Mouse (Mus musculus): ENCODE data around the gene Myh10. TPM values are rescaled to one million over a fixed set of nuclear protein-coding genes. Genes with fewer than 3 reads are reported as not detected.

Myh10 gene
- polyA plus RNA-seq, 1 experiment from 2014 or later: 140 TPM

DNA sequence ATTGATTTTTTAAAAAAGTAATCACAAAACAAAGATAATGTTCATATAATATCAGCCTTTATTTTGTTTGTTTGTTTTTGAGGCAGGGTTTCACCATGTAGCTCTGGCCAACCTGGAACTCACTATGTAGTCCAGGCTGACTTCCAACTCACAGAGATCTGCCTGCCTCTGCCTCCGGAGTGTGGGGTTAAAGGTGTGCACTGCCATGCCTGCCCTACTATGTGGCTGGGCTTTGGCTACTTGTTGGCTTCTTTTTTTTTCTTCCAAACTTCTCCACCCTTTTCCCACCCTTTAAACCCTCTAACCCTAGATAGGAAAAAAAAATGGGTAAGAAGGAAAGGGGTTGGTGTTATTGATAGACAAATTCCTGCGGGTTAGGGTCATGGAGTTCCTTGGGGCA, 13.5 kb downstream of the Myh10 start:
- no peaks in the 10 kb centered on the region for H3K4me1 ChIP-seq (replicated peaks; ENCODE audit: control insufficient read depth, insufficient read depth, low read length)
- 98% methylated on average over 2 of the region's 2 CpGs for WGBS
- no peaks in the 10 kb centered on the region for H3K9me3 ChIP-seq (ENCODE audit: control insufficient read depth, low read length)
- no peak overlapping the region for H3K4me2 ChIP-seq (replicated peaks; ENCODE audit: low read depth, low read length)
- peaks cover 27% of the 10 kb centered on the region for H3K36me3 ChIP-seq (ENCODE audit: control insufficient read depth, insufficient read depth, low read length)
- DNase-seq (ENCODE audit: low spot score) (no peak), ATAC-seq (ENCODE audit: low FRiP score) (no peak)
- H3K27ac ChIP-seq (ENCODE audit: low read depth, low read length): no peak overlapping the region
- no peak overlapping the region for H3K9ac ChIP-seq (ENCODE audit: low read depth, low read length)
- no peak overlapping the region for H3K4me3 ChIP-seq (ENCODE audit: low read depth, low read length)
- no peaks in the 10 kb centered on the region for H3K27me3 ChIP-seq (ENCODE audit: control insufficient read depth, insufficient read depth, low read length)

DNA sequence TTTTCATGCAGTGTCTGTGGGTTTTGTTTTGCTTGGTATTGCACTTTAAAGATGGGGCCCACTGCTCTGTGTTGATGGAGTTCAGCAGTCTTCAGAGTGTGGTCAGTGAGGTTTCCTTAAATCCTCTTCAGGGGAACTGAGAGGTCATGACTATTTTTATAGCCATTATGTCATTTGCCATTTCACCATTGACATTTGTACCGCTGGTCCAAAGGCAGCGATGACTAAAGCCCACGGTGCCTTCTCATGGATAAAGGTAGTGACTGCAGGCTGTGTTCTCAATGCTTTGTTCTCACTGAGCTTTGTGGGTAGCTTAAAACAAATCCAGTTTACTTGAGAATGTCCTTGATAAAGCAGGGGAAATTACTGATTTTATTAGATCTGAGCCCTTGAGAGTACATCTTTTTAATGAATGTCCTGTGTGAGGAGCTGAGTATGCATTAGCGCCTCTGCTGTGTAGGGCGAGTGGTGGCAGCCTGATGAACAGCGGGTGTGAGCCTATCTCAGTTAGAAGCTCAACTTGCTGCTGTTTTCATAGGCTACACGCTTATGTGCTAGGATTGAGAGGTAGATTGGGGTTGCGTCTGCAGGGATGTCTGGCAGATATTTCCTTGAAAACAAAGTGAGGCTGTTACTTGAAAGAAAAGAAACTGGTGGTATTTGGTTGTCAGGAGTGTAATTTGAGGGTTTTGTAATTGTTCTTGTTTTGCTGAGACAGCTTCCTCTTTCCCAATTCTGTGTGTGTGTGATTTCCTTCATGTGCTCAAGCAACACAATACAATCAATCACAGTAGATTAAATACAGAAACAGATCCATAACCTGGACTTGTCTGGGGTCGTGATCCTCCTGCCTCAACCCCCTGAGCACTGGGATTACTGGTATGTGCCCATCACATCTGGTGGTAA, 15.4 kb downstream of the Myh10 start:
- H3K9me3 ChIP-seq (ENCODE audit: control insufficient read depth, low read length): no peaks in the 10 kb centered on the region
- H3K27me3 ChIP-seq (ENCODE audit: control insufficient read depth, insufficient read depth, low read length): no peaks in the 10 kb centered on the region
- DNase-seq (ENCODE audit: low spot score): no peak
- no peak overlapping the region for H3K9ac ChIP-seq (ENCODE audit: low read depth, low read length)
- H3K4me1 ChIP-seq (replicated peaks; ENCODE audit: control insufficient read depth, insufficient read depth, low read length): no peaks in the 10 kb centered on the region
- no peak for ATAC-seq (ENCODE audit: low FRiP score)
- H3K27ac ChIP-seq (ENCODE audit: low read depth, low read length): no peak overlapping the region
- H3K4me2 ChIP-seq (replicated peaks; ENCODE audit: low read depth, low read length): no peak overlapping the region
- H3K4me3 ChIP-seq (ENCODE audit: low read depth, low read length): no peak overlapping the region
- WGBS: 79% methylated on average over 9 of the region's 9 CpGs
- peaks cover 8% of the 10 kb centered on the region for H3K36me3 ChIP-seq (ENCODE audit: control insufficient read depth, insufficient read depth, low read length)

- DNase-seq (ENCODE audit: low spot score) (no peak), ATAC-seq (ENCODE audit: low FRiP score) (no peak)
- H3K9ac ChIP-seq (ENCODE audit: low read depth, low read length): no peak overlapping the region
- 83% methylated on average over 5 of the region's 5 CpGs for WGBS
- H3K4me3 ChIP-seq (ENCODE audit: low read depth, low read length): no peak overlapping the region
- H3K4me1 ChIP-seq (replicated peaks; ENCODE audit: control insufficient read depth, insufficient read depth, low read length): no peaks in the 10 kb centered on the region
- no peaks in the 10 kb centered on the region for H3K9me3 ChIP-seq (ENCODE audit: control insufficient read depth, low read length)
- H3K4me2 ChIP-seq (replicated peaks; ENCODE audit: low read depth, low read length): no peak overlapping the region
- H3K36me3 ChIP-seq (ENCODE audit: control insufficient read depth, insufficient read depth, low read length): 0 out of 2 replicates have a peak, but pooled peaks cover under 1% of the 10 kb centered on the region
- no peak overlapping the region for H3K27ac ChIP-seq (ENCODE audit: low read depth, low read length)
- no peaks in the 10 kb centered on the region for H3K27me3 ChIP-seq (ENCODE audit: control insufficient read depth, insufficient read depth, low read length)
Observed at GRCm38 (mm10) chr11:68707881-68708582, 16.7 kb downstream of the Myh10 start.

DNA sequence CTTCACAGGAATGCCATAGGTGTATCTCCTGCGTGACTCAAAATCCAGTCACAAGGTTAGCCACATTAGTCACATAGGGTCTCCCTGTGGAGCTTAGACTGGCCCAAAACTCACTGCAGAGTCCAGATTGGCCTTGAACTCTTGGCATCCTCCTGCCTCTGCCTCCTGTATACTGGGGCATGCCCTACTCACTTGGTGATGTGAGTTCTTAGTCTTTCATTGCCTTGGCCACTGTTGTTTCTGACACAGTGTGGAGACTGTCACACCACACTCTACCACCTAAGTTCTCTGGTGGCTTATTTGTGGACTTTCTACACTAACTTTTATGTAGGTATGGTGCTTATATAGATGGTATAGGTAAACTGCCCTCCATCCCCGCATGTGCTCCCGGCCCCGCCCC, 24.8 kb downstream of the Myh10 start:
- no peak overlapping the region for H3K4me2 ChIP-seq (replicated peaks; ENCODE audit: low read depth, low read length)
- no peaks in the 10 kb centered on the region for H3K36me3 ChIP-seq (ENCODE audit: control insufficient read depth, insufficient read depth, low read length)
- H3K9ac ChIP-seq (ENCODE audit: low read depth, low read length): no peak overlapping the region
- WGBS: 85% methylated on average over 4 of the region's 4 CpGs
- H3K27ac ChIP-seq (ENCODE audit: low read depth, low read length): no peak overlapping the region; the same call in 1 of the 2 replicates
- ATAC-seq (ENCODE audit: low FRiP score): no peak
- no peaks in the 10 kb centered on the region for H3K9me3 ChIP-seq (ENCODE audit: control insufficient read depth, low read length)
- H3K27me3 ChIP-seq (ENCODE audit: control insufficient read depth, insufficient read depth, low read length): no peaks in the 10 kb centered on the region
- DNase-seq (ENCODE audit: low spot score): no peak
- H3K4me3 ChIP-seq (ENCODE audit: low read depth, low read length): no peak overlapping the region
- peaks cover 3% of the 10 kb centered on the region; the same call in 1 of the 2 replicates for H3K4me1 ChIP-seq (replicated peaks; ENCODE audit: control insufficient read depth, insufficient read depth, low read length)

GRCm38 (mm10) chr11:68717171-68717840, 25.9 kb downstream of the Myh10 start:
- peak overlapping the region; percentile 30; the same call in 1 of the 2 replicates for H3K27ac ChIP-seq (ENCODE audit: low read depth, low read length)
- no peaks in the 10 kb centered on the region for H3K9me3 ChIP-seq (ENCODE audit: control insufficient read depth, low read length)
- H3K9ac ChIP-seq (ENCODE audit: low read depth, low read length): no peak overlapping the region
- 71% methylated on average over 16 of the region's 16 CpGs for WGBS
- H3K4me2 ChIP-seq (replicated peaks; ENCODE audit: low read depth, low read length): no peak overlapping the region
- H3K36me3 ChIP-seq (ENCODE audit: control insufficient read depth, insufficient read depth, low read length): no peaks in the 10 kb centered on the region
- DNase-seq (ENCODE audit: low spot score) (no peak), ATAC-seq (ENCODE audit: low FRiP score) (no peak)
- peaks cover 3% of the 10 kb centered on the region; the same call in 1 of the 2 replicates for H3K4me1 ChIP-seq (replicated peaks; ENCODE audit: control insufficient read depth, insufficient read depth, low read length)
- no peak overlapping the region for H3K4me3 ChIP-seq (ENCODE audit: low read depth, low read length)
- H3K27me3 ChIP-seq (ENCODE audit: control insufficient read depth, insufficient read depth, low read length): no peaks in the 10 kb centered on the region

DNA sequence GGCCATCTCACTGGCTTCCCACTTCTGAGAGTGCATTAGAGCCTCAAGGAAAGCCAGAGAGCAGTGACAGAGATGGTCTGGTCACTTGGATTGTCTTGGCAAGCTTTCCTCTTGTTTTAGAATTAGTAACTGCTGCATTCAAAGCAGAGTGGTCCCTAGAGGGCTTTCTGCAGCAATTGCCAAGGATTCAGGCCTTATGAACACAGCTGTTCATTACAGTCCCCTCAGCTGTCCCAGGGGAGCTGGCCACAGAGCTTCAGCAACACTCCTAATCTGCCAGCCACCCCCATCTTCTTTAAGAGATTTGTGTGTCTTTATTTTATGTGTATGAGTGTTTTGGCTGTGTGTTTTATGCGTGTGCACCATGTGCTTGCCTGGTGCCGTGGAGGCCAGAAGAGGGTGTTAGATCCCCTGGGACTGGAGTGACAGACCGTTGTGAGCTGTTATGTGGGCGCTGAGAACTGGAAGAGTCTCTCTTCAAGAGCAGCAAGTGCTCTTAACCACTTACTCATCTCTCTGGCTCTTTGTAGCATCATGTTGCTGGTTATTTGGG, 27.8 kb downstream of the Myh10 start:
- H3K9ac ChIP-seq (ENCODE audit: low read depth, low read length): no peak overlapping the region
- H3K9me3 ChIP-seq (ENCODE audit: control insufficient read depth, low read length): no peaks in the 10 kb centered on the region
- ATAC-seq (ENCODE audit: low FRiP score): no peak
- H3K27ac ChIP-seq (ENCODE audit: low read depth, low read length): no peak overlapping the region
- H3K36me3 ChIP-seq (ENCODE audit: control insufficient read depth, insufficient read depth, low read length): peaks cover 3% of the 10 kb centered on the region; the same call in 1 of the 2 replicates
- H3K4me2 ChIP-seq (replicated peaks; ENCODE audit: low read depth, low read length): no peak overlapping the region
- no peak overlapping the region for H3K4me3 ChIP-seq (ENCODE audit: low read depth, low read length)
- WGBS: 86% methylated on average over 4 of the region's 4 CpGs
- DNase-seq (ENCODE audit: low spot score): peak; percentile 30
- no peaks in the 10 kb centered on the region for H3K27me3 ChIP-seq (ENCODE audit: control insufficient read depth, insufficient read depth, low read length)
- peaks cover 3% of the 10 kb centered on the region; the same call in 1 of the 2 replicates for H3K4me1 ChIP-seq (replicated peaks; ENCODE audit: control insufficient read depth, insufficient read depth, low read length)

GRCm38 (mm10) chr11:68719774-68720173, 28.4 kb downstream of the Myh10 start:
- no peak overlapping the region for H3K27ac ChIP-seq (ENCODE audit: low read depth, low read length)
- WGBS: 90% methylated on average over 5 of the region's 5 CpGs
- H3K4me2 ChIP-seq (replicated peaks; ENCODE audit: low read depth, low read length): no peak overlapping the region
- peaks cover 4% of the 10 kb centered on the region; the same call in 1 of the 2 replicates for H3K36me3 ChIP-seq (ENCODE audit: control insufficient read depth, insufficient read depth, low read length)
- H3K27me3 ChIP-seq (ENCODE audit: control insufficient read depth, insufficient read depth, low read length): no peaks in the 10 kb centered on the region
- no peak overlapping the region for H3K4me3 ChIP-seq (ENCODE audit: low read depth, low read length)
- no peak for DNase-seq (ENCODE audit: low spot score)
- no peaks in the 10 kb centered on the region for H3K9me3 ChIP-seq (ENCODE audit: control insufficient read depth, low read length)
- H3K9ac ChIP-seq (ENCODE audit: low read depth, low read length): no peak overlapping the region
- peaks cover 3% of the 10 kb centered on the region; the same call in 1 of the 2 replicates for H3K4me1 ChIP-seq (replicated peaks; ENCODE audit: control insufficient read depth, insufficient read depth, low read length)
- no peak for ATAC-seq (ENCODE audit: low FRiP score)

DNA sequence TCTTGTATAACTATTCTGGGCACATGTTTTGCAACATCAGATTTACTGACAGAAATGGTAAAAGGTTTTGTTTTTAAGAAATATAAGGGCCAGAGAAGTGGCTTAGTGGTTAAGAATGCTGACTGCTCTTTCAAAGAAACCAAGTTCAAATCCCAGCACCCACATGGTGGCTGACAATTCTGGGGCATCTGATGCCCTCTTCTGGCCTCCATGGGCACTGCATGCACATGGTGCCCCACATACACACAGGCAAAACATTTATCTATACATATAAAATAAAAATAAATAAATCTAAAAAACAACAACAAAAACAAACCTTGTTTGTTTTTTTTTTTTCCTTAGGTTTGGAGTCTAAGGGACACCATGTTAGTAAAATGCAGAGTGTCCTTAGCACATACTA, 32.8 kb downstream of the Myh10 start:
- Histone ChIP-seq H3K27me3 (ENCODE audit: control insufficient read depth, insufficient read depth, low read length) (no peaks in the 10 kb centered on the region), H3K4me2 (replicated peaks; ENCODE audit: low read depth, low read length) (no peak overlapping the region), H3K4me3 (ENCODE audit: low read depth, low read length) (no peak overlapping the region), H3K4me1 (replicated peaks; ENCODE audit: control insufficient read depth, insufficient read depth, low read length) (peaks cover 1% of the 10 kb centered on the region; the same call in 1 of the 2 replicates), H3K9ac (ENCODE audit: low read depth, low read length) (no peak overlapping the region), H3K27ac (ENCODE audit: low read depth, low read length) (no peak overlapping the region), H3K9me3 (ENCODE audit: control insufficient read depth, low read length) (no peaks in the 10 kb centered on the region), H3K36me3 (ENCODE audit: control insufficient read depth, insufficient read depth, low read length) (peaks cover 8% of the 10 kb centered on the region; the same call in 1 of the 2 replicates)
- DNase-seq (ENCODE audit: low spot score) (peak; percentile 32), ATAC-seq (ENCODE audit: low FRiP score) (no peak)
